Mouse (Mus musculus): ENCODE measurements at regions not wholly inside any gene's neighbourhood (a gene's known extent, or its start where the extent isn't known, plus 50 kb on each side); places are given as distances from the start of the nearest gene placed in this dataset.

DNA sequence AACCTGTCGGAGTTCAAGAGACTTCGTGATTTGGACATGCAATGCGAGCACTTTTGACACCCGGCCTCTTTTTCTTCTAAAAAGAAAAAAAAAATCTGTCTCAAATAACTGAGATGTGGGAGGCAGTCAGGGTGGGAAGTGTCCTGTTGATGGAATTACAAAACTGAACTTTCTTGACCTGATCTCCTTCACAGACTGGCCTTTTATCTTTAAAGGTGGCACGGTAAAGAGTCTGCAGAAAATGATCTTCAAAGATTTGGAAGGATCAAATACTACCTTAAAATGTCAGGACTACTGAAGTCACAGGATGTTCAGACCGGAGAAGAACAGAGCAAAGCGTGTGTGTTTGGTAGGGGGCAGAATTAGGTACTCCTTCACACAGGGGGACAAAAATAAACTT, 248.0 kb upstream of the Usp25 start:
- Histone ChIP-seq H3K36me3 (ENCODE audit: control insufficient read depth, insufficient read depth, low read length) (no peaks in the 10 kb centered on the region), H3K4me2 (ENCODE audit: low read length) (no peak overlapping the region), H3K4me3 (replicated peaks; ENCODE audit: low read depth, low read length) (no peak overlapping the region), H3K9ac (replicated peaks; ENCODE audit: low read length) (no peak overlapping the region), H3K4me1 (ENCODE audit: control insufficient read depth, insufficient read depth, low read length) (no peaks in the 10 kb centered on the region), H3K9me3 (ENCODE audit: control insufficient read depth, low read length) (no peaks in the 10 kb centered on the region), H3K27ac (replicated peaks; ENCODE audit: low read depth, low read length) (no peak overlapping the region), H3K27me3 (ENCODE audit: control insufficient read depth, insufficient read depth, low read length) (no peaks in the 10 kb centered on the region)
- 12% methylated on average over 7 of the region's 7 CpGs for whole genome bisulfite sequencing
- ATAC-seq (ENCODE audit: low FRiP score, low TSS enrichment) (no peak), DNase-seq (no peak)

DNA sequence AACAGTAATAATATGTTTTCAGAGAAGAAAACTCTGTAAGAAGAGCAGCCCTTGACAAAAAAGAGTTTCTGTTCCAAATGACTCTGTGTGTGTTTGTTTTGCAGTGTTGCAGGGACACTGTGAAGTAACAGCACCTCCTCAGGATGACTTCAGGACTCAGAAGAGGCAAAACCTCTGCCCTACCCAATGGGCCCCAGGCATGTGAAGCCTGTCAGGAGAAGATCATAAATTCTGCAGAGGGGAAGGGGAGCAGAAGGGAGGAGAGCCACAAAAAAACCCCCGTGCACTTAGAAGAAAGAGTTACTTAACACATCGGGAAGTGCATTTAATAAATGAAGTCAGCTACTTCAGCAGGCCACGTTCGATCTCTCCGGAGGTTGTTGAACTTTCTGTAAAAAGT, 248.5 kb upstream of the Usp25 start:
- 58% methylated on average over 5 of the region's 5 CpGs for WGBS
- Histone ChIP-seq H3K36me3 (ENCODE audit: control insufficient read depth, insufficient read depth, low read length) (no peaks in the 10 kb centered on the region), H3K9ac (replicated peaks; ENCODE audit: low read length) (no peak overlapping the region), H3K27me3 (ENCODE audit: control insufficient read depth, insufficient read depth, low read length) (no peaks in the 10 kb centered on the region), H3K4me1 (ENCODE audit: control insufficient read depth, insufficient read depth, low read length) (no peaks in the 10 kb centered on the region), H3K4me2 (ENCODE audit: low read length) (no peak overlapping the region), H3K27ac (replicated peaks; ENCODE audit: low read depth, low read length) (no peak overlapping the region), H3K9me3 (ENCODE audit: control insufficient read depth, low read length) (no peaks in the 10 kb centered on the region), H3K4me3 (replicated peaks; ENCODE audit: low read depth, low read length) (no peak overlapping the region)
- ATAC-seq (ENCODE audit: low FRiP score, low TSS enrichment) (no peak), DNase-seq (no peak)

DNA sequence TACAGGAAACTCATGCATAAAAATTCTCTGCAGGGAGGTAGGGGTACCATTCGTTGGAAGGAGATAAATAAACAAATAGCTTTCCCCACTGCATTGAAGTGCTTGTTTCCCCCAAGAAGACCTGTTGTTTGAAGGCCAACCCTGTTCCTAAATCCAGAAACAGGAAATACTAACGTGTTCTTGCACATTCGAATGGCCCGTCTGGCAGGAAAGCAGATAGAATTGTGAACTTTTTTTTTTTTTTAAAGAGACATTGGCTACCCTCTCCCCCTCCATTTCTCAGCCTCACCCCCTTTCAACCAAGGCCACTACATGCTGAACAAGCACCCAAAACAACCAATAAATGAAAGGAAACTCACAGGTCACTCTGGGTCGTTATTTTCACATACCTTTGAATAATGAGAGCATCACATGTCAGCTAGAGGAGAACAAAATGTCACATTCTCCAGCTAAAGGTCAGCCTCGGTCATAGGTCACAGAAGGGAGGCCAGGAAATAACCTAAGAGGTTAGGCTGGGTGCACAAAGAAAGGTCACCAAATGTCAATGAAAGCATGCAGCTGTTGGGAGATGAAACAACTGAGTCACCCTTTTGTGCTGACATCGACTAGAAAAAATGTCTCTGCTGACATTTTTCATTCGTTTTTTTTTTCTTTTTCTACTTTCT, 250.8 kb upstream of the Usp25 start:
- no peak for ATAC-seq (ENCODE audit: low FRiP score, low TSS enrichment)

DNA sequence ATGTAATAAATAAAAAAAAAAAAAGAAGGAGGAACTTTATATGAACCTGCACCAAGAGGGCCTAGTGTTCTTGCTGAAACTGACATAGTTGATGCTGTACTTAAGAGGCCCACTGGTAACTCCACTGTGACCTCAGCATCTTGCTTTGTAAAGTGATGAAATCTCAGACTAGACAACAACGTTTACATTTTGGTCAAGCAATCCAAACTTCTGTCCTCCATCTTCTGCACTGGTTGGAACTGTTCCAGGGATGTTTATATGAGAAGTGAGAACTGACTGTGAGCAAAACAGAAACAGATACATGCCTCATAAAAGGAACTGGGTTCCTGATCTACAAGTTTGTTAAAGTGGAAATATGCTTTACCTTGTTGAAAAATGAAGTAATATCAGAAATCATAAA, 251.7 kb upstream of the Usp25 start:
- DNase-seq (no peak), ATAC-seq (ENCODE audit: low FRiP score, low TSS enrichment) (no peak)
- H3K9ac ChIP-seq (replicated peaks; ENCODE audit: low read length): no peak overlapping the region
- no peaks in the 10 kb centered on the region for H3K9me3 ChIP-seq (ENCODE audit: control insufficient read depth, low read length)
- H3K27ac ChIP-seq (replicated peaks; ENCODE audit: low read depth, low read length): no peak overlapping the region
- H3K4me3 ChIP-seq (replicated peaks; ENCODE audit: low read depth, low read length): no peak overlapping the region
- 71% methylated on average over 1 of the region's 1 CpGs for WGBS
- no peaks in the 10 kb centered on the region for H3K36me3 ChIP-seq (ENCODE audit: control insufficient read depth, insufficient read depth, low read length)
- H3K4me2 ChIP-seq (ENCODE audit: low read length): no peak overlapping the region
- H3K27me3 ChIP-seq (ENCODE audit: control insufficient read depth, insufficient read depth, low read length): no peaks in the 10 kb centered on the region
- no peaks in the 10 kb centered on the region for H3K4me1 ChIP-seq (ENCODE audit: control insufficient read depth, insufficient read depth, low read length)

More for the DNA sequence above, 250.8 kb upstream of the Usp25 start:
- H3K4me3 ChIP-seq (replicated peaks; ENCODE audit: low read depth, low read length): no peak overlapping the region
- no peaks in the 10 kb centered on the region for H3K9me3 ChIP-seq (ENCODE audit: control insufficient read depth, low read length)
- H3K36me3 ChIP-seq (ENCODE audit: control insufficient read depth, insufficient read depth, low read length): no peaks in the 10 kb centered on the region
- H3K27ac ChIP-seq (replicated peaks; ENCODE audit: low read depth, low read length): no peak overlapping the region
- no peak overlapping the region for H3K9ac ChIP-seq (replicated peaks; ENCODE audit: low read length)
- H3K27me3 ChIP-seq (ENCODE audit: control insufficient read depth, insufficient read depth, low read length): no peaks in the 10 kb centered on the region
- no peak overlapping the region for H3K4me2 ChIP-seq (ENCODE audit: low read length)
- H3K4me1 ChIP-seq (ENCODE audit: control insufficient read depth, insufficient read depth, low read length): no peaks in the 10 kb centered on the region
- no peak for DNase-seq
- 5% methylated on average over 8 of the region's 8 CpGs for WGBS

DNA sequence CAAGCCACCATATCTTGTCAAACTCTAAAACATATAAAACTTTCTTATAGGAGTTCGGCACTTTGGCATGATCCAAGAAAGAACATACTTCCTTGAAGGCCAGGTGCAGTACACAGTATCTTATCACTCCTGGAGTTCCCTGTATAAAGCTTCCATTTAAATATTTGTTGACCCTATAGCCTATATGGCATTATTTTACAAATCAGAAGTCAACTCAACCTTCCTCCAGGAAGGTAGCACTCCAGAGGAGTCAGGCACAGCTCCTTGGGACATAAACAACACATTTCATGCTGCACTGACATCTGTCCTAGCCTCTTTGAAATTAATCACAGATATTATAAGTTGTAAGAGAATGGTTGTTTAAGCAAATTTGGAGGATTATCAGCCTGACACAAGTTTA, 252.5 kb upstream of the Usp25 start:
- Histone ChIP-seq H3K27me3 (ENCODE audit: control insufficient read depth, insufficient read depth, low read length) (no peaks in the 10 kb centered on the region), H3K9me3 (ENCODE audit: control insufficient read depth, low read length) (no peaks in the 10 kb centered on the region), H3K4me1 (ENCODE audit: control insufficient read depth, insufficient read depth, low read length) (no peaks in the 10 kb centered on the region), H3K9ac (replicated peaks; ENCODE audit: low read length) (no peak overlapping the region), H3K4me2 (ENCODE audit: low read length) (no peak overlapping the region), H3K27ac (replicated peaks; ENCODE audit: low read depth, low read length) (no peak overlapping the region), H3K36me3 (ENCODE audit: control insufficient read depth, insufficient read depth, low read length) (no peaks in the 10 kb centered on the region), H3K4me3 (replicated peaks; ENCODE audit: low read depth, low read length) (no peak overlapping the region)
- ATAC-seq (ENCODE audit: low FRiP score, low TSS enrichment) (no peak), DNase-seq (no peak)
- 92% methylated on average over 1 of the region's 1 CpGs for WGBS

DNA sequence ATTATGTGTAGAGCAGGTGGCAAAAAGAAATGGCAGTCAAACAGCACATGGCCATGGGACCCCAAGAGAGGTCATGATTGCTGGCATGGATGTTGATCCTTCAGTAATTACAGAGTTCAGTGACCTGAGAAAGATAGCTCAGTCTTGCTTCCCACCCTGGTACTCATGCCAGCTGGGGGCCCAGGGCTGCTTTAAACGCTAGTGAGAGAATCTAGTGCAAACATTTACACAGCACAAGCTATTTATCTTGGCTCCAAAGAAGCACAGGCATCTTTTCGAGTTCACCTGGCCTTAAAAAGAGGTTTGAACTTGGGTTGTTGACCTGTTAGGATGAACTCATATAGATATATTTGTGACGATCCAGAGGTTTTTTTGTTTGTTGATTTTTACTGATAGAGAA, 258.6 kb upstream of the Usp25 start:
- Histone ChIP-seq H3K9ac (replicated peaks; ENCODE audit: low read length) (no peak overlapping the region), H3K27ac (replicated peaks; ENCODE audit: low read depth, low read length) (no peak overlapping the region), H3K4me2 (ENCODE audit: low read length) (no peak overlapping the region), H3K36me3 (ENCODE audit: control insufficient read depth, insufficient read depth, low read length) (no peaks in the 10 kb centered on the region), H3K27me3 (ENCODE audit: control insufficient read depth, insufficient read depth, low read length) (no peaks in the 10 kb centered on the region), H3K9me3 (ENCODE audit: control insufficient read depth, low read length) (no peaks in the 10 kb centered on the region), H3K4me1 (ENCODE audit: control insufficient read depth, insufficient read depth, low read length) (no peaks in the 10 kb centered on the region), H3K4me3 (replicated peaks; ENCODE audit: low read depth, low read length) (no peak overlapping the region)
- ATAC-seq (ENCODE audit: low FRiP score, low TSS enrichment) (no peak), DNase-seq (no peak)
- WGBS: 78% methylated on average over 3 of the region's 3 CpGs

DNA sequence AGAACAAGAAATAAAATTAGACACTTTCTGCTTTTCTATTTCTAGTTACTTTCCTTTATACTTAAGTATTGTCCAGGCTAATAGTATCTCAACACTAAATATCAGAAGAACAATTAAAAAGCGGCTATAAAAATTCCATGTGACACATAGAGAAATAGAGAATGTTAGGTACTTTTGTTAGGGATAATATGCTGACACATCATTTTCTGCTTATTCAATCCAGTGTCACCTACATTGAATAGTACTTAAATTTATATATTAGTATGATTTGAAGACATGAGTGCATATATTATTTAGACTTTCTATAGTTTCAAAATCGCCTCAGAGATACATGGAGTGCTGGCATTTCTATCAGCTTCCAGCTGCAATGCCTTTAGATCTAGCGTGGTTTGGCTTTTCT, 267.1 kb upstream of the Usp25 start:
- no peak overlapping the region for H3K27ac ChIP-seq (replicated peaks; ENCODE audit: low read depth, low read length)
- 97% methylated on average over 3 of the region's 3 CpGs for WGBS
- H3K9ac ChIP-seq (replicated peaks; ENCODE audit: low read length): no peak overlapping the region
- no peak overlapping the region for H3K4me3 ChIP-seq (replicated peaks; ENCODE audit: low read depth, low read length)
- H3K27me3 ChIP-seq (ENCODE audit: control insufficient read depth, insufficient read depth, low read length): no peaks in the 10 kb centered on the region
- no peaks in the 10 kb centered on the region for H3K4me1 ChIP-seq (ENCODE audit: control insufficient read depth, insufficient read depth, low read length)
- no peak for ATAC-seq (ENCODE audit: low FRiP score, low TSS enrichment)
- peaks cover 5% of the 10 kb centered on the region; the same call in 1 of the 2 replicates for H3K9me3 ChIP-seq (ENCODE audit: control insufficient read depth, low read length)
- no peak for DNase-seq
- H3K4me2 ChIP-seq (ENCODE audit: low read length): no peak overlapping the region
- H3K36me3 ChIP-seq (ENCODE audit: control insufficient read depth, insufficient read depth, low read length): no peaks in the 10 kb centered on the region

DNA sequence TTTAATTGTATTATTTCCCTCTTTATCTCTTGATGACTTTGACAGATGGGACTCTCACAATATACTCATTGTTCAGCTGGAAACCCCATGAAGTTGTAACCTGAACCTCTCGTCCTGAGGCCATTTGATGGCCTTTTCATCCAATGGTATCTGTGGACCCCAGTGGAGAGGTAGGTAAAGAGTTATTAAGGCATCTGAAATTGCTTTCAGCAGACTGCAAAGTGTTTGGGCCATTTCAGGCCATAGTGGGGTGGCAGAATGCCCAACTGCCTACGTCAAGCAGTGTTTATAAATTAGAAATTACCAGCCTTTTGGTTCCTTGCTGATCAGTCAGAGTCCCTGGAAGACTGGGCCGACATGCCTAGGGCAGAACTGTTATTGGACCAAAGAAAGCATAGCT, 272.4 kb upstream of the Usp25 start:
- 53% methylated on average over 3 of the region's 3 CpGs for WGBS
- no peak overlapping the region for H3K27ac ChIP-seq (replicated peaks; ENCODE audit: low read depth, low read length)
- no peaks in the 10 kb centered on the region for H3K27me3 ChIP-seq (ENCODE audit: control insufficient read depth, insufficient read depth, low read length)
- no peak overlapping the region for H3K4me3 ChIP-seq (replicated peaks; ENCODE audit: low read depth, low read length)
- no peak for ATAC-seq (ENCODE audit: low FRiP score, low TSS enrichment)
- no peak for DNase-seq
- no peaks in the 10 kb centered on the region for H3K9me3 ChIP-seq (ENCODE audit: control insufficient read depth, low read length)
- H3K9ac ChIP-seq (replicated peaks; ENCODE audit: low read length): no peak overlapping the region
- H3K4me2 ChIP-seq (ENCODE audit: low read length): no peak overlapping the region
- no peaks in the 10 kb centered on the region for H3K4me1 ChIP-seq (ENCODE audit: control insufficient read depth, insufficient read depth, low read length)
- H3K36me3 ChIP-seq (ENCODE audit: control insufficient read depth, insufficient read depth, low read length): no peaks in the 10 kb centered on the region

DNA sequence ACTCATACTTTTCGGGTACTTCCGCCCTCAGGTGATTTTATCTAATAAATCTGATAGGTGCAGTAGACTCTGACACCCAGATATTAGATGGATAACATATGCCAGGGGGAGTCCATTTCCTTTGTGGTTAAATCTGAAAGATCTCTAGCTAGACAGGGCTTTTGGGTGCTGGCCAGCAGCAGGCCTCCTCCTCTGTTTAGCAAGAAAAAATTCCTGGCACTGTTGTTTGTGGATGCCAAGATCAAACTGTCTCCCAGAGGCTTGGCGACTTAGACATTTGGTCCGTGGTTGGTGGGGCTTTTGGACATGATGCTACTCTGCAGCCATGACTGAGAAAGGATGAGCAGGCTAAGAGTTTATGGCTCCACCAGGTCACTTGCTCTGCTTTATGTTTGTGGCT, 287.5 kb upstream of the Usp25 start:
- no peaks in the 10 kb centered on the region for H3K36me3 ChIP-seq (ENCODE audit: control insufficient read depth, insufficient read depth, low read length)
- H3K4me3 ChIP-seq (replicated peaks; ENCODE audit: low read depth, low read length): no peak overlapping the region
- DNase-seq (no peak), ATAC-seq (ENCODE audit: low FRiP score, low TSS enrichment) (no peak)
- H3K27ac ChIP-seq (replicated peaks; ENCODE audit: low read depth, low read length): no peak overlapping the region
- no peaks in the 10 kb centered on the region for H3K4me1 ChIP-seq (ENCODE audit: control insufficient read depth, insufficient read depth, low read length)
- no peak overlapping the region for H3K4me2 ChIP-seq (ENCODE audit: low read length)
- H3K9me3 ChIP-seq (ENCODE audit: control insufficient read depth, low read length): no peaks in the 10 kb centered on the region
- WGBS: 92% methylated on average over 4 of the region's 4 CpGs
- H3K9ac ChIP-seq (replicated peaks; ENCODE audit: low read length): no peak overlapping the region
- H3K27me3 ChIP-seq (ENCODE audit: control insufficient read depth, insufficient read depth, low read length): no peaks in the 10 kb centered on the region

Measured in midbrain, embryonic 14.5 days (tissue).